Mouse (Mus musculus): ENCODE results near the gene Pik3c2b.
"Not testable (repeated sequence)": the region's sequence is repeated elsewhere in the genome, so short reads cannot be mapped to it uniquely, and the experiment has no call there.

DNA sequence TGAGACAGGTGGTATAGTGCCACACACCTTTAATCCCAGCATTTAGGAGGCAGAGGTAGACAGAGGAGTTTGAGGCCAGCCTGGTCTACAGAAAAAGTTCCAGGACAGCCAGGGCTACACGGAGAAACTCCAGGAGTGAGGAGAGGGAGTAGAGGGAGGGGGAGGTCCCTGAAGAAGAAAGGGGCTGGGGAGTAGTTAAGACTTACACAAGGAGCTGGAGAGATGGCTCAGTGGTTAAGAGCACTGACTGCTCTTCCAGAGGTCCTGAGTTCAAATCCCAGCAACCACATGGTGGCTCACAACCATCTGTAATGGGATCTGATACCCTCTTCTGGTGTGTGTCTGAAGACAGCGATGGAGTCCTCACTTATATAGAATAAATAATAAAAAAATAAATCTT lies 23.5 kb upstream of the Pik3c2b start:
- TF ChIP-seq POLR2A (IDR thresholded peaks at IDR 0.05; ENCODE audit: borderline replicate concordance, extremely low read depth, insufficient read depth, insufficient read length, poor library complexity, severe bottlenecking); CTCF (IDR thresholded peaks at IDR 0.05; ENCODE audit: borderline replicate concordance, extremely low read depth, insufficient read depth, insufficient read length): not testable (repeated sequence)
